Mouse (Mus musculus) liver, adult 2 months (tissue): ENCODE data around the gene Eif2b2.

Experiments used
- CTCF ChIP-seq: fragments of 200-500 bp; IDR thresholded peaks from 2 replicates; pipeline ENCODE4 v1.5.1; 2011; ENCODE audit warnings: low read depth, low read length, control low read depth
- POLR2A ChIP-seq: fragments of 200-500 bp; IDR thresholded peaks from 2 replicates; pipeline ENCODE4 v1.6.1; 2011; ENCODE audit warnings: low read length, control low read depth; ENCODE audit not compliant: insufficient read depth; ENCODE audit errors: extremely low read depth

DNA sequence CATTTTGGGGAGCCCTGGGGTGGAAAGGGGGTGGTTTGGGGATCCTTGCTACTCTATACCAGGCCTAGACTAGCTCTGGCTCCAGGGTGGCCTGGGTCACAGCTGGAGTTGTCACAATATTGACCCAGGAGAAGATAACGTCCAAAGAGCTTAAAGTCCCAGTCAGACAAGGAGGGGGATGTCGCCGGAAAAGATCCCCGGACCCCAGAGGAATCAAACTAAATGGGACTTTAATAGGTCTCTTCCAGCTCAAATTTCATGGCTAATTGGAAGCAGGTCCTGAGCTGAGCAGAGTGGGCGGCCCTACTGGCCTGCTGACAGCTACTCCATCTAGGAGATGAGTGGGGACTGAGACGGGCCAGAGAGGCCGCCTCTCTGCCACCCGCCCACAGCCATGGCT, 21.3 kb upstream of the Eif2b2 start:
- no peak for TF ChIP-seq CTCF
- TF ChIP-seq POLR2A, result no peak
